Mouse (Mus musculus) activated CD4-positive, CD25-positive, alpha-beta regulatory T cell, adult 4 months (primary cell): Measurements from ENCODE around the gene Olfr730. TPM values are rescaled to one million over a fixed set of nuclear protein-coding genes. Genes with fewer than 3 reads are reported as not detected.

Experiments used
- ATAC-seq: one replicate; pipeline ENCODE4 v1.8.0; 2017
- polyA plus RNA-seq, 2 experiments: library from polyadenylated mRNA; unstranded; fragments of 100-300 nt; shearing (Covaris generic); gene quantifications; one replicate each; pipeline ENCODE4 v1.2.1; 2017

Olfr730 gene
- polyA plus RNA-seq: not detected

- no peak for ATAC-seq
Observed at GRCm38 (mm10) chr14:50188098-50188497, at the start of gene Olfr730. TSS of gene Olfr730 (minus strand) at chr14:50188198.

DNA sequence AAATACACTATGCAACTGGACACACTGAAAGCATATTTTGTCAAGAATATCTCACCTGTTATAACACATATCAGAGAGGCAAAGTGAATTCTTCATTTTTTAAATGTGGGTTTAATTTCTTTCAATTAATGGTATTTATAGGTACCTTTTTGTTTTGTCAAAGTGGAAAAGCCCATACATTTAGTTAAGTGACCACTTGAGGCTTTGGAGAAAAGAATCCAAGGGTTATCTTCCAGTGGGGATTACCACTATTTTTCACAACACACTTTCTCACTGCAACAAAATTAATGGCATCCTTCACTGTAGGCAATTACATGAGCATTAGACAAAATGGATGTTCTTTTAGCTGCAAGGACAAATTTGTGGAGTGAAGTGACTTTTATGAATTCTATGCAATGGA is 35.2 kb downstream of the Olfr730 start, which contains the start of gene Olfr729:
Gene Olfr729, minus strand, starts transcription at position 101 of the 400 bp plus-strand sequence.
- ATAC-seq: no peak

- ATAC-seq: no peak
Observed at GRCm38 (mm10) chr14:50142580-50142979, 45.4 kb downstream of the Olfr730 start, which contains the start of gene Olfr728. TSS of gene Olfr728 (minus strand) at chr14:50142680.

Other genes starting within 250 kb of the Olfr730 start
- gene Olfr724, start 224.9 kb downstream of the Olfr730 start, polyA plus RNA-seq: not detected
- not detected for gene Olfr725, start 147.8 kb downstream of the Olfr730 start, polyA plus RNA-seq
- gene Olfr726, start 97.2 kb downstream of the Olfr730 start, polyA plus RNA-seq: not detected
- gene Olfr727, start 65.0 kb downstream of the Olfr730 start, polyA plus RNA-seq: under 1 TPM in 1 of 2 experiments, not detected in 1; 0.21 TPM
- not detected for gene Olfr728, start 45.5 kb downstream of the Olfr730 start, polyA plus RNA-seq
- gene Olfr729, start 35.3 kb downstream of the Olfr730 start, polyA plus RNA-seq: not detected
- not detected for gene Olfr731, start 53.7 kb upstream of the Olfr730 start, polyA plus RNA-seq
- gene Olfr732, start 96.0 kb upstream of the Olfr730 start, polyA plus RNA-seq: under 1 TPM in 1 of 2 experiments, not detected in 1; 0.17 TPM
- gene Olfr733, start 113.3 kb upstream of the Olfr730 start, polyA plus RNA-seq: under 1 TPM in 1 of 2 experiments, not detected in 1; 0.28 TPM
- gene Olfr734, start 138.6 kb upstream of the Olfr730 start, polyA plus RNA-seq: not detected
- not detected for gene Olfr735, start 160.7 kb upstream of the Olfr730 start, polyA plus RNA-seq
- gene Tlr11, start 169.7 kb upstream of the Olfr730 start, polyA plus RNA-seq: not detected
- gene Olfr736, start 193.0 kb upstream of the Olfr730 start, polyA plus RNA-seq: not detected
- gene Olfr738, start 219.4 kb upstream of the Olfr730 start, polyA plus RNA-seq: not detected
- not detected for gene Olfr739, start 230.4 kb upstream of the Olfr730 start, polyA plus RNA-seq